Mouse (Mus musculus) cerebellum, postnatal 36 days (tissue): ENCODE measurements around the gene Gm29666.
A peak's percentile ranks its signal among the peaks of the same experiment; 100 is the strongest.
"Not testable (repeated sequence)": the region's sequence is repeated elsewhere in the genome, so short reads cannot be mapped to it uniquely, and the experiment has no call there.

Experiments used
- DNase-seq, 2 experiments: peaks; one replicate each; pipeline ENCODE4 v3.0.0; 2021 to 2022; ENCODE audit warnings: mixed read lengths in 2 of 2

Gene Gm29666

GRCm38 (mm10) chr15:84898077-84898476 lies 21.8 kb downstream of the Gm29666 start:
- DNase-seq = no peak

DNA sequence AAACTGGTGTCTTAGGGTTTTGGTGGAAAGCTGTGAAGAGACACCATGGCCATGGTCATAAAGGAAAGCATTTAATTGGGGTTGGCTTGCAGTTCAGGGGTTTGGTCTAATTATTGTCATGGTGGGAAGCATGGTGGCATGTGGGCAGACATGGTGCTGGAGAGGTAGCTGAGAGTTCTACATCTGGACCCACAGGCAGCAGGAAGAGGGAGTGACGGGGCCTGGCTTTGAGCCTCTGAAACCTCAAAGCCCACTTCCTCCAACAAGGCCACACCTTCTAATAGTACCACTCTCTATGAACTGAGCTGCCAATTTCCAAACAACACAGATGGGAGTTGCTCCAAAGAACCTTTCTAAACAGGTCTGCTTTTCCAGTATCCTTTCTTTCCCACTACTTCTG lies 23.2 kb downstream of the Gm29666 start:
- DNase-seq = no peak

DNA sequence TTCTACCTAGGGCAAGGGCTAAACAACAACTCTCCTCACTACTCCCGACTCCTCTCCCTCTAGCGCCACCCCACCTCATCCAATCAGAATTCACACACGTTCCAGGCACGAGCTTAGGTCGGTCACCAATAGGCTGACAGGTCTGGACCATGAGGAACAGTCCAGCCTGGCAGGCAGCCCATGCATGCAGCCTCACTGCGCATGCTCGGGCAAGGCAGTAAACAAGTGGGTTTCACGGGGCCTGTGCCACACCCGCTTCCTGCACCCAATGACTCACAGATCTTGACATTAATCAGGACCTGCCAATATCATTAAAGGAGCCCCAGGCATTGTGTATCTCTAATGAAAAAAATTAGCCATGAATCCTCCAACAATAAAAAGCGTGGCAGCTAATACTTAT lies 23.6 kb downstream of the Gm29666 start:
- not testable (repeated sequence) for DNase-seq

GRCm38 (mm10) chr15:84891658-84892057 lies 28.2 kb downstream of the Gm29666 start:
- DNase-seq = peak; percentile 69 to 81

GRCm38 (mm10) chr15:84891246-84891645 lies 28.6 kb downstream of the Gm29666 start:
- DNase-seq = no peak

DNA sequence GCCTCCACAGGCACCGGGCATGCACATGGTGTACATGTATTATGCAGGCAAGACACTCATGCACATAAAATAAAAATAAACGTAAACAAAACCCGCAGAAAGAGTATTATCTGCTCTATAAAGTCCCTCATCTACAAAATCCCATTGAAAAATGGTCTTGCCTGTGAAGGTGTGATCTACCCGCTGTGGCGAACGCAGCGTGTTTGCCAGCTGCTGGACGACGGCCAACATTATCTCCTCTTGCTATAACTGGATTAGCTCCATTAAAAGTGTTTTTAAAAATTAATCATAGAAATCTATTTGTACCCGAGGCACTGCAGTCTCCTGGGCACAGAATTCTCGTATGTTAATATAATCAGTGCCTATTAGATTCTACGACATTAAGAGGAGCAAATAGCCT lies 31.8 kb downstream of the Gm29666 start:
- DNase-seq = peak; percentile 38 to 43

DNA sequence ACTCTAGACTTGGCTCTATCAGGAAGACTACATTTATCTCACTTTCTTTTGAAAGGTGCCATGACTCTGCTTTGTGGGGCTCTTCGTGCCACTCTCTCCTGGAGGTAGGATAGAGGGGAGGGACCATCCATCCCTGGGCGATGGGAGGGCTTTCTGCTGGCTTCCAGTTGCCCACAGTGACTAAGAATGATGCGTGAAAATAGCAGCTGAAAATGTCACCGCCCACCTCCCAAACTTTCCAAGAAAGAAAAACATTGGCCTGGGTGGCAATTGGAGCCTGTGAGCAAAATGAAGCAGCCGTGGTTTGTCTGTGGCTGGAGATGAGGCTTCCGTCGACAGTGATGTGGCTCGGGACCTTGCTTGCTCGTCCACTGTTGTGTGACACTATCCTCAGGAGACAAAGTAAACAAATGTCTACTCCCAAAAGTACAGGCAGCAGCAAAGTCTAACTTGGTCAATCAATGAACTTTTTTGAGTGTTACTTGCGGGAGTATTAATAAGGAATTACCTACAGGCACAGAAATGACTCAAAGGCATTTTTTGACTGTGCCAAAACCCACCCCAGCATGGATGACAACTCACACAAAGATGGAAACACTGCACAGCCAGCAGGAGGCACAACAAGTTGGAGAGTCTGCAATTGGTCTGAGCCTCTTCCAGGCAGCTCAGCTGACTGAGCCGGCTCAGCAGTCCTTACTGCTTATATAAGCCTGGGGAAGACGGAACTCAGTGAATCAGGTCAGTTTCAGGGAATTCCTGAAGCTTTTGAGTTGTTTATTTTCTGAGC lies 42.6 kb downstream of the Gm29666 start:
- no peak for DNase-seq

DNA sequence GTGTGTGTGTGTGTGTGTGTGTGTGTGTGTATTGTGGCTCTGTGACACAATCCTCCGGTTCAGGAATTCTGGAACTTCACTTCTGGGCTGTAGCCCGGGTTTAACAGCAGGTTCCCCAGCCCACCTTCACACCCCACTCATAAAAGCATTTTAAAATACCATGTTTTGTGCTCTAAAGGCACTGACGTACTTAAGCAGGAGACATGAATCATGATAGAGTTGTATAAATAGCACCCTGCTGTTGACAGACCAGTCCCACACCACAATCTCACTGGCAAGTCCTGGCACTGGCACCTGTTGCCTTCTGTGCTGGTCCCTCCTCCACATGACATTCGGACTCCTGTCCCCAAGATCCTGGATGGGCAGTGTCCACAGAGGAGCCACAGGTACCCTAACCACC lies 46.0 kb downstream of the Gm29666 start:
- no peak for DNase-seq

DNA sequence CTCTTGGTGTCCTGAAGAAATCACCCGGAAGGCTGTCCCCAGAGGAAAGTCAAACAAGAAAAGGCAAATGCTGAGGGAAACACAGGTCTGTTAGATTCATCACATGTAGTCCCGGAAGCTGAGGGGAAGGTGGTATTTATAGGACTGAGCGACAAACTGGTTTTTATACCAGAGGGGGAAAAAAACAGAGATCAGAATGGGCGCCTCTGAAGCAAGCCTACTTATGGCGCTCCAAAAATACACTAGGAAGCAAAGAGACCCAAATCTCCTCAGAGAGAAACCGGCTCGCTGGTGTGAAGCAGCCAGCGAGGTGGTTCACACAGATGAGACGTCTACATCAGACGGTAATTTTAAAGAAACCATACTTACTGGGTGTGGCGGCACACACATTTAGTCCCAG lies 46.8 kb downstream of the Gm29666 start:
- no peak for DNase-seq

- no peak for DNase-seq
These were observed 48.0 kb downstream of the Gm29666 start for GRCm38 (mm10) chr15:84871802-84872201.

DNA sequence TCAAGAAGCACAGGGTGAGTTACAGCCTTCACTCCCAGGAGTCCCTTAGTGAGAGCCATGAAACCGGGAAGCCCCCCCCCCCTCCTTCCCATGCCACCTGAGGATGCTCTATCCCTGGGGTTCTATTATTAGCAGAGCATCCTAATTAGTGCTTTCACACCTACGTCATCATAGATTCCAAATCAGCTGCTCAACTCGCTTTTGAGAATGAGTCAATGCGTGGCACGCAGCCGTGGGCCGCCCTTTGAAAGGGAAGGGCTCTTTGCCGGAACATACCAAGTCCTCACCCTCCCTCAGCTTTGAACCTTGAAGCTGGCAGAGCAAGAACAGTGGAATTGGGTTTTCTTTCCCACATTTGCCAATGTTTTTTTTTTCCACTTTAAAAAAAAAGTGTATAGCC lies 57.9 kb downstream of the Gm29666 start:
- DNase-seq = no peak
